Mouse (Mus musculus) liver, embryonic 14.5 days (tissue): ENCODE data around the gene Cop1. TPM values are rescaled to one million over a fixed set of nuclear protein-coding genes. Genes with fewer than 3 reads are reported as not detected.

Experiments
- ATAC-seq: fragments of 200-750 bp; cut with Nextera tagmentation; 2 replicates; pipeline ENCODE4 v1.8.0; 2017; ENCODE audit warnings: moderate number of reproducible peaks, mild to moderate bottlenecking, moderate library complexity; ENCODE audit not compliant: insufficient read depth
- DNase-seq, 3 experiments: peaks; one replicate each; pipeline ENCODE4 v3.0.0-alpha.2; 2012 to 2013; ENCODE audit warnings: low read depth in 3 of 3, low spot score in 3 of 3
- H3K27ac ChIP-seq: fragments of 300-500 bp; sonication (generic); 2 replicates; pipeline ENCODE4 v1.5.1; 2014; ENCODE audit warnings: moderate library complexity, mild to moderate bottlenecking, control low read depth, inconsistent platforms
- H3K27me3 ChIP-seq: fragments of 300-500 bp; sonication (generic); 2 replicates; pipeline ENCODE4 v1.6.1; 2014; ENCODE audit warnings: mild to moderate bottlenecking, low read length, moderate library complexity; ENCODE audit not compliant: control insufficient read depth, insufficient read depth
- H3K36me3 ChIP-seq: fragments of 300-500 bp; sonication (generic); replicated peaks from 2 replicates; pipeline ENCODE4 v1.6.1; 2014; ENCODE audit warnings: low read depth; ENCODE audit not compliant: control insufficient read depth, insufficient read depth
- H3K4me1 ChIP-seq, 2 experiments: fragments of 200-500 bp in 1 of 2; fragments of 300-500 bp in 1 of 2; sonication (generic) in 1 of 2; replicated peaks; 2 replicates each; pipeline ENCODE4 v1.6.1; 2012 to 2014; ENCODE audit warnings: antibody characterized with exemption in 1 of 2, inconsistent platforms in 1 of 2, low read length in 1 of 2; ENCODE audit not compliant: control insufficient read depth in 2 of 2, insufficient read depth in 2 of 2
- H3K4me2 ChIP-seq: fragments of 300-500 bp; sonication (generic); 2 replicates; pipeline ENCODE4 v1.6.1; 2014; ENCODE audit warnings: low read depth, mild to moderate bottlenecking, control low read depth, moderate library complexity
- H3K4me3 ChIP-seq, 2 experiments: fragments of 200-500 bp in 1 of 2; fragments of 300-500 bp in 1 of 2; sonication (generic) in 1 of 2; 2 replicates each; pipeline ENCODE4 v1.5.1; 2012 to 2014; ENCODE audit warnings: low read depth in 2 of 2, low read length in 2 of 2, mild to moderate bottlenecking in 2 of 2, control low read depth in 1 of 2, inconsistent platforms in 1 of 2, moderate library complexity in 1 of 2; ENCODE audit not compliant: insufficient read depth in 1 of 2
- H3K9ac ChIP-seq: fragments of 300-500 bp; sonication (generic); replicated peaks from 2 replicates; pipeline ENCODE4 v1.6.1; 2014; ENCODE audit warnings: mild to moderate bottlenecking, control low read depth, moderate library complexity
- H3K9me3 ChIP-seq: fragments of 300-500 bp; sonication (generic); 2 replicates; pipeline ENCODE4 v1.6.1; 2016; ENCODE audit warnings: low read length, mixed read lengths; ENCODE audit not compliant: control insufficient read depth
- CTCF ChIP-seq: IDR thresholded peaks from 2 replicates; pipeline ENCODE4 v1.5.1; 2016; ENCODE audit warnings: antibody characterized with exemption, low read depth, control low read depth
- EP300 ChIP-seq: IDR thresholded peaks from 2 replicates; pipeline ENCODE4 v1.6.1; 2016; ENCODE audit warnings: antibody characterized with exemption, low read depth
- WGBS: fragments of 180-500 bp; shearing (Covaris S2); extraction: QIAGEN DNeasy Blood & Tissue Kit; methylation state at CpG from one replicate; pipeline ENCODE4 v1.1.7; 2014; ENCODE audit not compliant: insufficient replicate concordance; 5-methylcytosine and 5-hydroxymethylcytosine counted together
- polyA plus RNA-seq, 2 experiments: library from polyadenylated mRNA; depleted of rRNA in 1 of 2; stranded (reverse) in 1 of 2; unstranded in 1 of 2; fragments of >200 nt; fragmentation: Nextera tagmentation in 1 of 2; extraction: Ambion mirVana in 1 of 2; gene quantifications; 2 replicates each; pipeline versions ENCODE4 v1.2.1 to v1.2.3; 2012 to 2014

The Cop1 gene
- polyA plus RNA-seq, 2 experiments: 37.4 to 54.3 TPM

- no peak overlapping the region for H3K27ac ChIP-seq
- H3K4me2 ChIP-seq: no peak overlapping the region
- no peaks in the 10 kb centered on the region for H3K27me3 ChIP-seq
- ATAC-seq (no peak), DNase-seq (no peak)
- H3K9ac ChIP-seq: no peak overlapping the region
- 84% methylated on average over 1 of the region's 1 CpGs for WGBS
- H3K4me3 ChIP-seq: no peak overlapping the region
- TF ChIP-seq CTCF: no peak
- TF ChIP-seq EP300: no peak
- no peaks in the 10 kb centered on the region for H3K9me3 ChIP-seq
- no peaks in the 10 kb centered on the region for H3K4me1 ChIP-seq
- H3K36me3 ChIP-seq: peaks cover 7% of the 10 kb centered on the region
These were observed 49.7 kb downstream of the Cop1 start for GRCm38 (mm10) chr1:159281861-159282260.

DNA sequence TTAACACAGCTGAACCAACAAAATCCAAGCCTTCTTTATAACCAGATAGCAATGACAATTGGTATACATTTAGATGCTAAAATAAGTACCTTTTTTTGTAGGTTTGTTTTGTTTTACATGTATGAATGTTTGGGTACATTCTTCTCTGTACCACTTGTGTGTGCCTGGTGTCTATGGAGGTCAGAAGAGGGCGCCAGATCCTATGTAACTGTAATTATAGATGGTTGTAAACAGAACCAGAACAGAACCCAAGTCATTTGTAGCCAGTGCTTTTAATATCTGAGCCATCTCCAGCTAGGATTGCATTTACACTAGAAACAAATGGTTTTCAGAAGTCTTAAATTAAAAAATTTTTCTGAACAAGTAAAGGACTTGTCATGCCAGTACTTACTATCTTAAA is 54.7 kb downstream of the Cop1 start:
- 59% methylated on average over 1 of the region's 1 CpGs for WGBS
- Histone ChIP-seq H3K4me3 (no peak overlapping the region), H3K4me2 (no peak overlapping the region), H3K9ac (no peak overlapping the region), H3K27ac (no peak overlapping the region), H3K36me3 (peaks cover 11% of the 10 kb centered on the region), H3K4me1 (no peaks in the 10 kb centered on the region), H3K27me3 (no peaks in the 10 kb centered on the region), H3K9me3 (no peaks in the 10 kb centered on the region)
- DNase-seq (no peak), ATAC-seq (no peak)
- TF ChIP-seq CTCF: peak; percentile 38; the same call in 1 of the 2 replicates
- no peak for TF ChIP-seq EP300

DNA sequence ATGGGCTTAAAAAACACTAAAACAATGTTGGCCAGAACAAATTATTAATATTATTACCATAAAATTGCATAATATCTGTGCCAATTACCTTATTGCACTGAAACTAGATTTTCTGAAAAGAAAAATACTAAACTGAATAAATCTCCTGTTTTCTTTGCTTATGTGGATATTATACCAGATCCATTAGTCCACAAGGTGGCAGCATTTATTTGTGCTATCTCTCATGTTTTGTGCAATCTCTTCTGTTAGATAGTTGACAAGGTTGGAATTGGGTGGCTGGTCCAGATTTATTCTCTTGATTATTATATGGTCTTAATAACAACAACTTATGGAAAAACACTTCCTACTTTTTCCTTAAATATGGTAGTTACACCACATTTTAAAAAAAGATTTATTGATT is 58.1 kb downstream of the Cop1 start:
- H3K4me3 ChIP-seq: no peak overlapping the region
- H3K27me3 ChIP-seq: no peaks in the 10 kb centered on the region
- no peak overlapping the region for H3K9ac ChIP-seq
- H3K36me3 ChIP-seq: peaks cover 20% of the 10 kb centered on the region
- H3K9me3 ChIP-seq: no peaks in the 10 kb centered on the region
- ATAC-seq: no peak
- H3K4me1 ChIP-seq: peaks cover 0 to 2% of the 10 kb centered on the region in 2 experiments; a peak in 1 of 4 replicates
- no peak overlapping the region for H3K27ac ChIP-seq
- DNase-seq: no peak
- TF ChIP-seq EP300 (no peak), CTCF (peak; percentile 31; the same call in 1 of the 2 replicates)
- no peak overlapping the region for H3K4me2 ChIP-seq

GRCm38 (mm10) chr1:159290859-159291258 is 58.7 kb downstream of the Cop1 start:
- no peaks in the 10 kb centered on the region for H3K27me3 ChIP-seq
- peaks cover 0 to 2% of the 10 kb centered on the region in 2 experiments; a peak in 1 of 4 replicates for H3K4me1 ChIP-seq
- no peak overlapping the region for H3K27ac ChIP-seq
- H3K4me2 ChIP-seq: no peak overlapping the region
- ATAC-seq (no peak), DNase-seq (no peak)
- H3K9me3 ChIP-seq: no peaks in the 10 kb centered on the region
- H3K9ac ChIP-seq: no peak overlapping the region
- TF ChIP-seq CTCF (no peak), EP300 (no peak)
- WGBS: 85% methylated on average over 2 of the region's 2 CpGs
- H3K4me3 ChIP-seq: no peak overlapping the region
- peaks cover 18% of the 10 kb centered on the region for H3K36me3 ChIP-seq

GRCm38 (mm10) chr1:159301418-159302082 is 69.4 kb downstream of the Cop1 start:
- no peaks in the 10 kb centered on the region for H3K4me1 ChIP-seq
- H3K9ac ChIP-seq: no peak overlapping the region
- TF ChIP-seq CTCF (no peak), EP300 (no peak)
- no peaks in the 10 kb centered on the region for H3K9me3 ChIP-seq
- no peak overlapping the region for H3K27ac ChIP-seq
- H3K4me2 ChIP-seq: no peak overlapping the region
- peaks cover 2% of the 10 kb centered on the region for H3K36me3 ChIP-seq
- ATAC-seq (no peak), DNase-seq (no peak)
- no peak overlapping the region for H3K4me3 ChIP-seq
- 90% methylated on average over 7 of the region's 7 CpGs for WGBS
- H3K27me3 ChIP-seq: no peaks in the 10 kb centered on the region
